Mouse (Mus musculus): ENCODE measurements around the gene Slco2a1.

DNA sequence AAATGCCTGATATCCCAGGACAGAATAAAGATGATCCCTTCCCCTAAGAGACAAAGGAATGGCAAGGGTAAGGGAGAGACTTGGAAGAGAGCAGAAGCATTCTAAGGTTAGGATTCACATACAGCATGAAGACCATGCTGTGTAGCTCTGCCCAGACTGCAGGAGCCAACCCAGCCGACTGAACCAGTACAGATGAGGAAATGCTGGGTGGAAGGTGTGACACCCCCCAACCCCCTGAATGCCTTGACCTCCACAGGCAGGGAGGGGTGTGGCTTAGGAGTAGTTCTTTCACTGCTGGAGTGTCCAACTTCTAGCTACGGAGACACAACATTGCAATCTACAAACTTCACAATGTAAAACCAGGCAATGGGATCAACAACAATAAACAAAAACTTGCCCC, 121.4 kb downstream of the Slco2a1 start:
- no peak for TF ChIP-seq CTCF (IDR thresholded peaks at IDR 0.05; ENCODE audit: low read depth)
- TF ChIP-seq EP300 (IDR thresholded peaks at IDR 0.05; ENCODE audit: low read depth) = no peak

All from liver, postnatal 0 days (tissue).